Mouse (Mus musculus): ENCODE results near the gene Nap1l5. TPM values are rescaled to one million over a fixed set of nuclear protein-coding genes. Genes with fewer than 3 reads are reported as not detected.

The Nap1l5 gene
- polyA plus RNA-seq, 1 experiment from 2014 or later = 3.4 TPM

DNA sequence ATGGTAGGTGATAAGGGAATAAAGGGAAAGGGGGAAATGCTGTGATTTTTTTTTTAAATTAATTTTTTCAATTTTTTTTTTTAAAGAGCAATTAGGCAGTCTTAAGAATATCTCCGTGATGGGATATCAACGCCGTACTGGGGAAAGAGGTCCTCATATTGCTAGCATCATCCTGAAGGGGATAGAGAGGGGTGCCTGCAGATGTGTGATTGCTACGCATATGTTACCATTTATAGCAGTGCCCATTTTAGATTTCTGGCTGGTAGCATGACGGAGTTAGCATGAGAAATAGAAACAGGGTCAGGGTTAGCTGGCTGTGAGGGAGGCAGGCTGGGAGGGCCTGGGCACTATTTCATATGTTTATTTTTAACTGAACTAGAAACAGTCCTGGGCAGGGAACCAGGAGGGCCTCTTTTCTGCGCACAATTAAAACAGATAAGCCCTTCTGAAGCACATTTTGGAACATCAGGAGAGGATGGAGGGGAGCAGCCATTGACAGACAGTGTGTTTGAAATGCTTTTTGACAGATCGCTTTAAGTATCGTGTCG lies 44.4 kb downstream of the Nap1l5 start:
- Histone ChIP-seq H3K27me3 (replicated peaks; ENCODE audit: low read depth, poor library complexity, severe bottlenecking) (no peaks in the 10 kb centered on the region), H3K36me3 (replicated peaks) (no peaks in the 10 kb centered on the region), H3K4me1 (no peaks in the 10 kb centered on the region), H3K9me3 (no peaks in the 10 kb centered on the region), H3K4me3 (no peak overlapping the region), H3K27ac (replicated peaks) (no peak overlapping the region)
- WGBS = 83% methylated on average over 9 of the region's 9 CpGs
- DNase-seq (ENCODE audit: low spot score) = no peak

DNA sequence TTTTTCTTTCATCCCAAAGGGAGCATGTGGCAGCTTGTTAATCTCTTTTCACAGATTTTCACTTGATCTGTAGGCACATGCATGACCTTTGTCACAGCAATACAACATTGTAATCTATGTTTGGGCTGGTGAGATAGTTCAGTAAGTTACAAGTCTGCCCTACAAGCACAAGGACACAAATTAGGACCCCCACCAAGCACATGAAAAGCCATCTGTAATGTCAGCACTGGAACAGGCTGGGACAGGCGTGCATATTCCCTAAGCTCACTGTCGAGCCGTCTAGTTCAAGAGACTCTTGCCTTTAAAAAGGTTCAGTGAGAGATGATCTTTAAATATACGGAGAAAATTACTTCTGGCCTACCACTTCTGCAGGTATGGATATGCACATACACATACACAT lies 47.4 kb downstream of the Nap1l5 start:
- Histone ChIP-seq H3K4me3 (no peak overlapping the region), H3K36me3 (replicated peaks) (no peaks in the 10 kb centered on the region), H3K27ac (replicated peaks) (no peak overlapping the region), H3K9me3 (no peaks in the 10 kb centered on the region), H3K4me1 (no peaks in the 10 kb centered on the region), H3K27me3 (replicated peaks; ENCODE audit: low read depth, poor library complexity, severe bottlenecking) (no peaks in the 10 kb centered on the region)
- DNase-seq (ENCODE audit: low spot score) = no peak
- 87% methylated on average over 4 of the region's 4 CpGs for WGBS

DNA sequence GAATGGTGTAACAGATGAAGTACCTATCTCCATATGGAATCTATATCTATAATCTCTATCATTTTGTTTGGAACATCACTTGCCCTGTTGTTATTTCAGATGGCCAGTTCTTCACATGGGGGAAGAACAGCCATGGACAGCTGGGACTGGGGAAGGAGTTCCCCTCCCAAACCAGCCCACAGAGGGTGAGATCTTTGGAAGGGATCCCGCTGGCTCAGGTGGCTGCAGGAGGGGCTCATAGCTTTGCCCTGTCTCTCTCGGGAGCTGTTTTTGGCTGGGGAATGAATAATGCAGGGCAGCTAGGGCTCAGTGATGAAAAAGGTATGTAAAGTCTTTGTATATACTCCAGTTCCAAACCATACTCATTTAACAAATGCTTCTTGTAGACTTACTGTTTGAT lies 50.4 kb downstream of the Nap1l5 start:
- H3K9me3 ChIP-seq = no peaks in the 10 kb centered on the region

DNA sequence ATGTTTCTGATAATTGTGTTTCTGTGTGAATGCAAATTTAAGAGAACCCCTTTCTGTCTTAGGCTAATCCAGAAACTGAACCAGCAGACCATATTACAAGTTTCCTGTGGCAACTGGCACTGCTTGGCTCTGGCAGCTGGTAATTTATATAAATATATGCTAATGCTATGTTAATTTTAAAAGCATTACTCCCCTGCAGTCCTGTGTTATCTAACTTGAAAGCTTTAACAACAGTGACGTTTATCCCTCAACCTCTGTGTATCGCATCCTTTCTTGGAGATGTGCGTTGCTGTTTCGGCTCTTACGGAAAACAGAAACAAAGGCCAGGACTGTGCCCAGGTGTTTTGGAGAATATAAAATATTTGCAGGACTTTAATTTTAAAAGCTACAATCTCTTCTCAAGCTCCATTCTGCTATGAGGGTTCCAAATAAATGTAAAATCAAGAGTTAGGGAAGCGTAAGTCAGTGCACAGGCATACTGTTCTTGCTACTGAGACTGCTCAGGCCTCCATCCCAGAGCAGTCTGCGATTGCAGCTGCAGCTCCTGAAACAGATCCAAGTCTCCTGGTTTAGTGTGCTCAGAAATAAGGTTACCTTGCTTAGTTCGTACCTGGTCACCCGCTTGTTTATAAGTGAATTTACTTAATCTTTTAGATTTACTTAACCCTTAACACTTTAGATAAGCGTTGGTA lies 51.1 kb downstream of the Nap1l5 start:
- no peak overlapping the region for H3K27ac ChIP-seq (replicated peaks)
- H3K4me1 ChIP-seq = no peaks in the 10 kb centered on the region
- no peak overlapping the region for H3K4me3 ChIP-seq
- no peaks in the 10 kb centered on the region for H3K36me3 ChIP-seq (replicated peaks)
- no peak for DNase-seq (ENCODE audit: low spot score)
- 90% methylated on average over 10 of the region's 10 CpGs for WGBS
- H3K9me3 ChIP-seq = no peaks in the 10 kb centered on the region
- no peaks in the 10 kb centered on the region for H3K27me3 ChIP-seq (replicated peaks; ENCODE audit: low read depth, poor library complexity, severe bottlenecking)

More for the DNA sequence above, 50.4 kb downstream of the Nap1l5 start:
- Histone ChIP-seq H3K4me1 (no peaks in the 10 kb centered on the region), H3K27ac (replicated peaks) (no peak overlapping the region), H3K4me3 (no peak overlapping the region), H3K36me3 (replicated peaks) (no peaks in the 10 kb centered on the region), H3K27me3 (replicated peaks; ENCODE audit: low read depth, poor library complexity, severe bottlenecking) (no peaks in the 10 kb centered on the region)
- DNase-seq (ENCODE audit: low spot score) = no peak
- WGBS = 87% methylated on average over 2 of the region's 2 CpGs

Other genes starting within 250 kb of the Nap1l5 start
- gene Herc3, start 75.6 kb downstream of the Nap1l5 start, polyA plus RNA-seq (2016; fragmentation: Nextera tagmentation; extraction: Ambion mirVana) = 4.8 and 5.9 TPM in 2 replicates
- gene Fam13a, start 117.5 kb upstream of the Nap1l5 start, polyA plus RNA-seq (2016; fragmentation: Nextera tagmentation; extraction: Ambion mirVana) = 3.4 and 3.8 TPM in 2 replicates